Mouse (Mus musculus) erythroblast, embryonic 14.5 days (primary cell): ENCODE results near the gene Gm815. TPM values are rescaled to one million over a fixed set of nuclear protein-coding genes. Genes with fewer than 3 reads are reported as not detected.

Source experiments
- H3K27me3 ChIP-seq: 2 replicates; pipeline ENCODE4 v1.6.1; 2012; ENCODE audit warnings: inconsistent platforms; ENCODE audit not compliant: control insufficient read depth
- H3K36me3 ChIP-seq: 2 replicates; pipeline ENCODE4 v1.6.1; 2012; ENCODE audit warnings: mild to moderate bottlenecking, inconsistent platforms; ENCODE audit not compliant: control insufficient read depth
- H3K4me1 ChIP-seq: 2 replicates; pipeline ENCODE4 v1.6.1; 2012; ENCODE audit warnings: inconsistent platforms; ENCODE audit not compliant: control insufficient read depth
- H3K4me3 ChIP-seq: replicated peaks from 2 replicates; pipeline ENCODE3; 2012; ENCODE audit warnings: moderate library complexity, mild to moderate bottlenecking, inconsistent platforms
- H3K9me3 ChIP-seq: 2 replicates; pipeline ENCODE4 v1.6.1; 2012; ENCODE audit warnings: low read length, inconsistent platforms, mixed read lengths; ENCODE audit not compliant: control insufficient read depth
- GATA1 ChIP-seq: IDR thresholded peaks from 2 replicates; pipeline ENCODE4 v1.6.1; 2012; ENCODE audit warnings: low read length, inconsistent platforms, mixed read lengths
- TAL1 ChIP-seq: IDR thresholded peaks from 3 replicates; pipeline ENCODE4 v1.6.1; 2012; ENCODE audit warnings: low read length, inconsistent platforms, mixed read lengths
- polyA plus RNA-seq: library from polyadenylated mRNA; stranded (reverse); fragments of >175 nt; gene quantifications from 2 replicates; pipeline ENCODE4 v1.2.3, GENCODE M21; 2012

Gm815 gene
- polyA plus RNA-seq, result not detected in 2 replicates

GRCm38 (mm10) chr19:26885616-26886015 lies at the start of gene Gm815:
Gene Gm815, plus strand, starts transcription at chr19:26885881.
- Histone ChIP-seq H3K9me3 (no peaks in the 10 kb centered on the region), H3K4me3 (no peak within 1 kb of the TSS), H3K36me3 (no peaks in the 10 kb centered on the region), H3K27me3 (no peaks in the 10 kb centered on the region), H3K4me1 (no peaks in the 10 kb centered on the region)
- TF ChIP-seq TAL1 (no peak), GATA1 (no peak)

GRCm38 (mm10) chr19:26837626-26838025 lies 48.1 kb upstream of the Gm815 start:
- no peaks in the 10 kb centered on the region for H3K36me3 ChIP-seq
- H3K4me1 ChIP-seq, result no peaks in the 10 kb centered on the region
- H3K9me3 ChIP-seq, result no peaks in the 10 kb centered on the region

GRCm38 (mm10) chr19:26843896-26844295 lies 41.8 kb upstream of the Gm815 start:
- Histone ChIP-seq H3K4me1 (no peaks in the 10 kb centered on the region), H3K4me3 (no peak overlapping the region), H3K9me3 (no peaks in the 10 kb centered on the region), H3K36me3 (no peaks in the 10 kb centered on the region), H3K27me3 (no peaks in the 10 kb centered on the region)
- TF ChIP-seq TAL1 (no peak), GATA1 (no peak)

More at GRCm38 (mm10) chr19:26837626-26838025, 48.1 kb upstream of the Gm815 start:
- Histone ChIP-seq H3K4me3 (no peak overlapping the region), H3K27me3 (no peaks in the 10 kb centered on the region)
- TF ChIP-seq GATA1 (no peak), TAL1 (no peak)

GRCm38 (mm10) chr19:26844813-26845212 lies 40.9 kb upstream of the Gm815 start:
- TF ChIP-seq GATA1 (no peak), TAL1 (no peak)
- Histone ChIP-seq H3K4me3 (no peak overlapping the region), H3K9me3 (no peaks in the 10 kb centered on the region), H3K4me1 (no peaks in the 10 kb centered on the region), H3K27me3 (no peaks in the 10 kb centered on the region), H3K36me3 (no peaks in the 10 kb centered on the region)

GRCm38 (mm10) chr19:26845276-26846016 lies 40.2 kb upstream of the Gm815 start:
- TF ChIP-seq GATA1, result no peak
- no peak for TF ChIP-seq TAL1
- no peaks in the 10 kb centered on the region for H3K36me3 ChIP-seq
- no peaks in the 10 kb centered on the region for H3K27me3 ChIP-seq
- H3K4me3 ChIP-seq, result peak overlapping the region; percentile 51
- H3K9me3 ChIP-seq, result no peaks in the 10 kb centered on the region
- no peaks in the 10 kb centered on the region for H3K4me1 ChIP-seq

GRCm38 (mm10) chr19:26846017-26846285 lies 39.7 kb upstream of the Gm815 start:
- Histone ChIP-seq H3K36me3 (no peaks in the 10 kb centered on the region), H3K9me3 (no peaks in the 10 kb centered on the region), H3K4me3 (no peak overlapping the region), H3K4me1 (no peaks in the 10 kb centered on the region), H3K27me3 (no peaks in the 10 kb centered on the region)
- TF ChIP-seq TAL1 (no peak), GATA1 (no peak)

- TF ChIP-seq GATA1 (no peak), TAL1 (no peak)
Observed at GRCm38 (mm10) chr19:26851017-26851782, 34.5 kb upstream of the Gm815 start.

GRCm38 (mm10) chr19:26852325-26852900 lies 33.3 kb upstream of the Gm815 start:
- Histone ChIP-seq H3K36me3 (no peaks in the 10 kb centered on the region), H3K9me3 (no peaks in the 10 kb centered on the region), H3K27me3 (no peaks in the 10 kb centered on the region), H3K4me3 (no peak overlapping the region), H3K4me1 (no peaks in the 10 kb centered on the region)
- TF ChIP-seq TAL1 (no peak), GATA1 (no peak)

More at GRCm38 (mm10) chr19:26851017-26851782, 34.5 kb upstream of the Gm815 start:
- Histone ChIP-seq H3K9me3 (no peaks in the 10 kb centered on the region), H3K36me3 (no peaks in the 10 kb centered on the region), H3K27me3 (no peaks in the 10 kb centered on the region), H3K4me3 (no peak overlapping the region), H3K4me1 (no peaks in the 10 kb centered on the region)

GRCm38 (mm10) chr19:26853701-26854282 lies 31.9 kb upstream of the Gm815 start:
- Histone ChIP-seq H3K9me3 (no peaks in the 10 kb centered on the region), H3K4me1 (no peaks in the 10 kb centered on the region), H3K27me3 (no peaks in the 10 kb centered on the region), H3K36me3 (no peaks in the 10 kb centered on the region), H3K4me3 (no peak overlapping the region)
- no peak for TF ChIP-seq TAL1
- TF ChIP-seq GATA1, result no peak
